Mouse (Mus musculus): ENCODE measurements at regions not wholly inside any gene's neighbourhood (a gene's known extent, or its start where the extent isn't known, plus 50 kb on each side); places are given as distances from the start of the nearest gene placed in this dataset.

DNA sequence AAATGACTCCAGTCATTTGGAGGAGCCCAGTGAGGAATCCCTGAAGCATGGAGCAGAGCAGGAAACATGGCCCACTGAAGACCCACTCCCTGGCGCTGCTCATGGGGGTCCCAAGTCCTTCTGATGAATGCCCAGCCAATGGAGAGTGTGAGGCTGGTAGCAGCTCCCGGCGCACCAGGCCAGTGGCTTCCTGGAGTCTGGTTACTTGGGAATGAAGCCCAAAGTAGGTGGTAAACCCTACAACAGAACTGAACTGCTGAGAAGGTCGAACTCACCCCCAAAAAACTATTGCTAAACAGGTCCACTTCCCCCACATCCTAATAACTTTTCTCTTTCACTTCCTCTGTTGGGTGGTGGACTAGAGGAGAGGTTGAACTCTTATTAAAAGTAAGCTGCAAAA is 183.3 kb upstream of the Pde3a start:
- TF ChIP-seq POLR2A (IDR thresholded peaks at IDR 0.05; ENCODE audit: low read depth, low read length) (no peak), CTCF (IDR thresholded peaks at IDR 0.05; ENCODE audit: extremely low read depth, insufficient read depth, insufficient read length, insufficient replicate concordance) (no peak)

Data from spleen, adult 2 months (tissue).